Mouse (Mus musculus) erythroblast, adult 5-6 weeks (primary cell): ENCODE measurements around the gene Pak1ip1. TPM values are rescaled to one million over a fixed set of nuclear protein-coding genes. Genes with fewer than 3 reads are reported as not detected.

Source experiments
- total RNA-seq, 2 experiments: library from RNA; stranded (forward) in 1 of 2; stranded (reverse) in 1 of 2; fragments of 150-400 nt in 1 of 2; fragments of 200-764, 138-1000 nt in 1 of 2; gene quantifications; 2 replicates each; pipeline versions ENCODE4 v1.2.3 to v1.2.4; 2015 to 2017; ENCODE audit warnings: low replicate concordance in 2 of 2

Pak1ip1 gene
- total RNA-seq, 2 experiments from 2014 or later, result 25.0 to 54.3 TPM

Other genes starting within 250 kb of the Pak1ip1 start
- gene Gcnt2, start 141.3 kb upstream of the Pak1ip1 start, total RNA-seq (2015; ENCODE audit: low replicate concordance), result 8.6 and 9.4 TPM in 2 replicates
- 2.2 and 5.7 TPM in 2 replicates for gene Gcnt2, start 141.3 kb upstream of the Pak1ip1 start, total RNA-seq (2017; ENCODE audit: low replicate concordance)
- gene Tmem14c, start 15.3 kb downstream of the Pak1ip1 start, total RNA-seq (2015; ENCODE audit: low replicate concordance), result 130 and 145 TPM in 2 replicates
- 156 and 258 TPM in 2 replicates for gene Tmem14c, start 15.3 kb downstream of the Pak1ip1 start, total RNA-seq (2017; ENCODE audit: low replicate concordance)
- not detected in 2 replicates for gene Mak, start 78.7 kb downstream of the Pak1ip1 start, total RNA-seq (2015; ENCODE audit: low replicate concordance)
- under 0.01 TPM in 1 of 2 replicates, not detected in the other for gene Mak, start 78.7 kb downstream of the Pak1ip1 start, total RNA-seq (2017; ENCODE audit: low replicate concordance)
- not detected in 2 replicates for gene Gcm2, start 110.0 kb downstream of the Pak1ip1 start, total RNA-seq (2015; ENCODE audit: low replicate concordance)
- gene Gcm2, start 110.0 kb downstream of the Pak1ip1 start, total RNA-seq (2017; ENCODE audit: low replicate concordance), result not detected in 2 replicates
- gene Sycp2l, start 113.3 kb downstream of the Pak1ip1 start, total RNA-seq (2015; ENCODE audit: low replicate concordance), result not detected in 2 replicates
- not detected in 2 replicates for gene Sycp2l, start 113.3 kb downstream of the Pak1ip1 start, total RNA-seq (2017; ENCODE audit: low replicate concordance)
- gene Elovl2, start 219.4 kb downstream of the Pak1ip1 start, total RNA-seq (2015; ENCODE audit: low replicate concordance), result not detected in 2 replicates
- gene Elovl2, start 219.4 kb downstream of the Pak1ip1 start, total RNA-seq (2017; ENCODE audit: low replicate concordance), result not detected in 2 replicates
- gene Smim13, start 248.8 kb downstream of the Pak1ip1 start, total RNA-seq (2015; ENCODE audit: low replicate concordance), result 3.1 and 5.6 TPM in 2 replicates
- 3.8 and 4.5 TPM in 2 replicates for gene Smim13, start 248.8 kb downstream of the Pak1ip1 start, total RNA-seq (2017; ENCODE audit: low replicate concordance)